Mouse (Mus musculus) C2C12 (cell line): ENCODE measurements around the gene Ccr1. TPM values are rescaled to one million over a fixed set of nuclear protein-coding genes. Genes with fewer than 3 reads are reported as not detected.

ENCODE experiments used
- H3K27me3 ChIP-seq: one replicate; pipeline ENCODE4 v1.6.1; 2011; ENCODE audit not compliant: control insufficient read depth, insufficient read depth, insufficient read length
- H3K36me3 ChIP-seq: one replicate; pipeline ENCODE4 v1.6.1; 2011; ENCODE audit not compliant: control insufficient read depth, insufficient read depth
- H3K4me3 ChIP-seq: one replicate; pipeline ENCODE4 v1.5.1; 2011; ENCODE audit warnings: mild to moderate bottlenecking, control low read depth; ENCODE audit not compliant: poor library complexity, insufficient read depth, severe bottlenecking
- H3K79me2 ChIP-seq: one replicate; pipeline ENCODE4 v1.6.1; 2011; ENCODE audit not compliant: control insufficient read depth, insufficient read depth
- H3K79me3 ChIP-seq: one replicate; pipeline ENCODE4 v1.6.1; 2011; ENCODE audit warnings: low read depth, control low read depth
- H3ac ChIP-seq: one replicate; pipeline ENCODE3; 2011; ENCODE audit warnings: low read depth; ENCODE audit not compliant: control insufficient read depth, insufficient read length
- CEBPB ChIP-seq: IDR thresholded peaks from one replicate; pipeline ENCODE4 v1.6.1; 2011; ENCODE audit warnings: low read depth, mild to moderate bottlenecking, control low read depth, moderate library complexity
- CTCF ChIP-seq: IDR thresholded peaks from one replicate; pipeline ENCODE4 v1.5.1; 2011; ENCODE audit not compliant: control insufficient read depth, insufficient read depth, insufficient read length
- FOSL1 ChIP-seq: IDR thresholded peaks from one replicate; pipeline ENCODE4 v1.8.0; 2011; ENCODE audit warnings: mild to moderate bottlenecking, low read length; ENCODE audit not compliant: poor library complexity, insufficient read depth, severe bottlenecking
- MAX ChIP-seq: IDR thresholded peaks from one replicate; pipeline ENCODE4 v1.6.1; 2011; ENCODE audit warnings: mild to moderate bottlenecking, control low read depth
- MYOD1 ChIP-seq: IDR thresholded peaks from one replicate; pipeline ENCODE4 v1.6.1; 2011; ENCODE audit warnings: low read depth; ENCODE audit not compliant: control insufficient read depth, insufficient read length
- MYOG ChIP-seq: IDR thresholded peaks from one replicate; pipeline ENCODE4 v1.6.1; 2011; ENCODE audit not compliant: control insufficient read depth, insufficient read length; ENCODE audit errors: extremely low read depth
- USF1 ChIP-seq: IDR thresholded peaks from one replicate; pipeline ENCODE4 v1.6.1; 2011; ENCODE audit warnings: low read depth, mild to moderate bottlenecking, control low read depth, moderate library complexity
- polyA plus RNA-seq: library from polyadenylated mRNA; unstranded; fragments of >200 nt; fragmentation: generic; extraction: Trizol; gene quantifications from one replicate; pipeline ENCODE4 v1.2.1, GENCODE M21; 2012; ENCODE audit warnings: missing spikeins

Gene Ccr1
- polyA plus RNA-seq, 1 experiment = 0.13 TPM

GRCm38 (mm10) chr9:123949432-123949831, 19.1 kb downstream of the Ccr1 start:
- no peak overlapping the region for H3ac ChIP-seq
- H3K36me3 ChIP-seq = no peaks in the 10 kb centered on the region
- H3K4me3 ChIP-seq = no peak overlapping the region
- H3K79me3 ChIP-seq = no peaks in the 10 kb centered on the region
- no peaks in the 10 kb centered on the region for H3K27me3 ChIP-seq
- H3K79me2 ChIP-seq = no peaks in the 10 kb centered on the region
- no peak for TF ChIP-seq CEBPB

GRCm38 (mm10) chr9:123947815-123948214, 20.7 kb downstream of the Ccr1 start:
- Histone ChIP-seq H3K79me2 (no peaks in the 10 kb centered on the region), H3K36me3 (no peaks in the 10 kb centered on the region), H3K27me3 (no peaks in the 10 kb centered on the region), H3K79me3 (no peaks in the 10 kb centered on the region), H3ac (no peak overlapping the region), H3K4me3 (no peak overlapping the region)
- TF ChIP-seq USF1 (no peak), MYOG (no peak), MAX (no peak), FOSL1 (no peak), CEBPB (no peak), MYOD1 (no peak)

DNA sequence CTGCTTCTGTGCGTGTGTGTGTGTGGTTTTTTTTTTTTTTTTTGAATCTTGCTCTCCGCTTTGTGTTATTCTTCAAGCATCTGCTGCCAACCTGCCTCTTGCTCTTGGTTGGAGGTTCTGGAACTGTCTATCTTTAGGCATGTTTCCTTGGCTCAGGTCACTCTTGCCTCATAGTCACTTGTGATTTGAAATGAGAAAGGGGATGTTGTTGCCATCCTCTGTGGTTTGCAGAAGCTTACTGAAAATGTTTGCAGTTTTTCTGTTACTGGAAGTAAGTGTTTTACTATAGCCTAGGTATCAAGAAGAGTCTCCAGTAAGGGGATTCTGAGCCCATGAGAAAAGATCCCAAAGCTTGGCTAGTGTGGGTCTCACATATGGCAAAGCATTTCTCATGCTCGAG, 26.5 kb downstream of the Ccr1 start:
- Histone ChIP-seq H3K79me3 (no peaks in the 10 kb centered on the region), H3K4me3 (no peak overlapping the region), H3K27me3 (no peaks in the 10 kb centered on the region), H3K79me2 (no peaks in the 10 kb centered on the region), H3K36me3 (no peaks in the 10 kb centered on the region), H3ac (no peak overlapping the region)
- no peak for TF ChIP-seq FOSL1
- TF ChIP-seq MYOD1 = no peak
- no peak for TF ChIP-seq MYOG
- TF ChIP-seq USF1 = no peak
- TF ChIP-seq CTCF = no peak
- TF ChIP-seq MAX = no peak
- TF ChIP-seq CEBPB = no peak

GRCm38 (mm10) chr9:123941316-123941715, 27.2 kb downstream of the Ccr1 start:
- H3K27me3 ChIP-seq = no peaks in the 10 kb centered on the region
- H3K36me3 ChIP-seq = no peaks in the 10 kb centered on the region
- H3K79me2 ChIP-seq = no peaks in the 10 kb centered on the region
- TF ChIP-seq FOSL1 (no peak), MAX (no peak), CTCF (no peak), USF1 (no peak), MYOG (no peak), MYOD1 (no peak), CEBPB (no peak)
- no peaks in the 10 kb centered on the region for H3K79me3 ChIP-seq
- no peak overlapping the region for H3K4me3 ChIP-seq
- H3ac ChIP-seq = no peak overlapping the region

DNA sequence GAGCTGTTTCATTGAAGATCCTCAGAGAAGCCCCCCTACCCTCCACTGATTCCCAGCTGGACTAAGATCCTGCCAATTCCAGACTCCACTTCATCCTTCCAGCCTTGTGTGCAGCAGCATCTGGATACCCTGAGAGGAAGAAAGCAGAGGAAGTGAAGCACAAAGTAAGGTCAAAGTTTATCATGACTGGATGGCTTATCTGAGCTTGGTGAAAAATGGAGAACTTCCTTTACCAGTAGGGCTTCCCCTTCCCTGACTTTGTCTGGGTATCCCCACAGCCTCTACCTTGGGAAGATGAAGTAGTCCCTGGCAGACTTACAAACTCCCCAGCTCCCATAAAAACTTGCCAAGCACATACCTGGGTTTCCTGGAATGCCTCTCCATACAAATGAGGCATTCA, 27.9 kb downstream of the Ccr1 start:
- Histone ChIP-seq H3ac (no peak overlapping the region), H3K79me3 (no peaks in the 10 kb centered on the region), H3K36me3 (no peaks in the 10 kb centered on the region), H3K27me3 (no peaks in the 10 kb centered on the region), H3K4me3 (no peak overlapping the region), H3K79me2 (no peaks in the 10 kb centered on the region)
- TF ChIP-seq MYOG (no peak), USF1 (no peak), CTCF (no peak), MYOD1 (no peak), MAX (no peak), CEBPB (no peak), FOSL1 (no peak)

DNA sequence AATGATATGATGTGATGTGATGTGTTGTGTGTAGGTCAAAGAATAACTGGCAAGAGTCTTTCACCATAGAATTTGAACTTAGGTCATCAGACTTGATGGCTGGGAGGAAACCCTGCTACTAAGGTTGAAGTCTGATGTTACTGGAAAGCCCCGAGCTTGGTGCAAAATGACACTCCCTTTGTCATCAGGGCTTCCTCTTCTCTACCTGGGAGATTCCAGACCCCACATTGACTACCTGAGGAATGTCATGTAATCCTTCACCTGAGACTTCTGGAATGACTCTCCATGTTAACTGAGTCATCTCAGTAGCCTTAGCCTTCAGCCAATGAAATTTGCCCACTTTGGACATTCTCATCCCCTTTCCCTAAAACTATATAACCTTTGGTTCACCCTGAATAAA, 28.3 kb downstream of the Ccr1 start:
- H3K36me3 ChIP-seq = no peaks in the 10 kb centered on the region
- no peaks in the 10 kb centered on the region for H3K27me3 ChIP-seq
- no peak overlapping the region for H3K4me3 ChIP-seq
- TF ChIP-seq MAX = no peak
- H3K79me3 ChIP-seq = no peaks in the 10 kb centered on the region
- H3K79me2 ChIP-seq = no peaks in the 10 kb centered on the region
- H3ac ChIP-seq = no peak overlapping the region
